Mouse (Mus musculus) G1E (cell line): ENCODE results near the gene Kif26a.

Experiments used
- CTCF ChIP-seq: IDR thresholded peaks from 2 replicates; pipeline ENCODE4 v1.5.1; 2012; ENCODE audit warnings: low read depth, low read length, inconsistent platforms, mixed read lengths
- GATA1 ChIP-seq: IDR thresholded peaks from 2 replicates; pipeline ENCODE4 v1.6.1; 2012; ENCODE audit warnings: borderline replicate concordance, low read length, inconsistent platforms, mixed read lengths

DNA sequence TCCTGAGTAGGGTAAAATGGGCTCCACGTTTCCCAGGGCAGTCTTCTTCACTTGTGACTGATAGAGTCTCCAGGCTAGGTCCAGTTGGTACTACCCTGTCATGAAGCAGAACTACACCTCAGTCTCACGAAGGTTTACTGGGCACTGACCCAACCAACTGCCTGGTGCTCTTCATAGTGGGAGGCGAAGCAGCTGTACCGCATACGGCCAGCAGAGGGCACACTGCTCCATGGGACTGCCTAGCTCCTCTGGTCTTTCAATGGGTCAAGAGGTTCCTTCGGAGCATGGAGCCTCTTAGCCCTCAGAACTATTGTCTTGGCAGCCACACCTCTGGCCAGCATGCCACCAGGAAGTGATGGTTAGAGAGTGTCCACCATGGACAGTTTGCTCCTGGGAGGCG is 32.3 kb upstream of the Kif26a start:
- TF ChIP-seq CTCF: peak; percentile 100
- TF ChIP-seq GATA1: no peak
